Mouse (Mus musculus): ENCODE data around the gene Gm45021. TPM values are rescaled to one million over a fixed set of nuclear protein-coding genes. Genes with fewer than 3 reads are reported as not detected.

Gene Gm45021
- not detected in 2 replicates for polyA plus RNA-seq (2014; fragmentation: Nextera tagmentation; extraction: Ambion mirVana)

GRCm38 (mm10) chr6:48589194-48589750, at the start of gene Gm45021:
TSS of gene Gm45021 (plus strand) at chr6:48589610.
- no peak within 1 kb of the TSS for H3K27ac ChIP-seq (ENCODE audit: low read depth, low read length)
- no peak within 1 kb of the TSS for H3K9ac ChIP-seq (ENCODE audit: low read depth, low read length)
- H3K4me3 ChIP-seq (ENCODE audit: low read depth, low read length), result no peak within 1 kb of the TSS
- 70% methylated on average over 6 of the region's 6 CpGs for WGBS
- no peaks in the 10 kb centered on the region for H3K36me3 ChIP-seq (ENCODE audit: control insufficient read depth, insufficient read depth, low read length)
- H3K4me1 ChIP-seq (replicated peaks; ENCODE audit: control insufficient read depth, insufficient read depth, low read length), result 0 out of 2 replicates have a peak, but pooled peaks cover 2% of the 10 kb centered on the region
- H3K27me3 ChIP-seq (ENCODE audit: control insufficient read depth, insufficient read depth, low read length), result no peaks in the 10 kb centered on the region
- ATAC-seq (ENCODE audit: low FRiP score), result no peak
- H3K4me2 ChIP-seq (replicated peaks; ENCODE audit: low read depth, low read length), result no peak within 1 kb of the TSS
- DNase-seq (ENCODE audit: low spot score), result no peak
- no peaks in the 10 kb centered on the region for H3K9me3 ChIP-seq (ENCODE audit: control insufficient read depth, low read length)

GRCm38 (mm10) chr6:48539860-48540259, 49.5 kb upstream of the Gm45021 start:
- Histone ChIP-seq H3K4me2 (replicated peaks; ENCODE audit: low read depth, low read length) (no peak overlapping the region), H3K27ac (ENCODE audit: low read depth, low read length) (no peak overlapping the region)
- WGBS, result 67% methylated on average over 5 of the region's 5 CpGs

DNA sequence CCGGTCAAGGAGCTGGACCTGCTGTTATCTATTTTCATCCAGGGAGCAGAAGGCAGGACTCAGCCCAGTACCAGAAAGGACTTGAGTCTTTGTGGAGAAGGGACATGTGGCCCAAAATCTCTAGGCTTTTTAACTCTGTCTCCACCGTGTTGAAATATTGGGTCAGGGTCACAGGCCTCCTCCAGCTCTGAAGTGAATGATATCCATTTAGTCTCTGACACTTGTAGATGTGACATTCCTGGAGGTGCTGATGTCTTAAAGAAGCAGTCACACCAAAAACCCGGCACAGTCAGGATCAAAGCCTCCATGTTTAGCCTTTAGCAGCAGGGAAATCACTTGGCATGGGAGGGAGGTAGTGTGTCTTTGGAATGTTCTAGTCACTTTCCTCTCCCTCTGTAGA, 48.7 kb upstream of the Gm45021 start:
- Histone ChIP-seq H3K36me3 (ENCODE audit: control insufficient read depth, insufficient read depth, low read length) (no peaks in the 10 kb centered on the region), H3K4me1 (replicated peaks; ENCODE audit: control insufficient read depth, insufficient read depth, low read length) (peaks cover 4% of the 10 kb centered on the region), H3K27me3 (ENCODE audit: control insufficient read depth, insufficient read depth, low read length) (no peaks in the 10 kb centered on the region), H3K9ac (ENCODE audit: low read depth, low read length) (no peak overlapping the region), H3K27ac (ENCODE audit: low read depth, low read length) (no peak overlapping the region), H3K4me2 (replicated peaks; ENCODE audit: low read depth, low read length) (no peak overlapping the region), H3K4me3 (ENCODE audit: low read depth, low read length) (no peak overlapping the region), H3K9me3 (ENCODE audit: control insufficient read depth, low read length) (no peaks in the 10 kb centered on the region)
- ATAC-seq (ENCODE audit: low FRiP score) (no peak), DNase-seq (ENCODE audit: low spot score) (no peak)
- WGBS, result 65% methylated on average over 3 of the region's 3 CpGs

More at GRCm38 (mm10) chr6:48539860-48540259, 49.5 kb upstream of the Gm45021 start:
- Histone ChIP-seq H3K9ac (ENCODE audit: low read depth, low read length) (no peak overlapping the region), H3K9me3 (ENCODE audit: control insufficient read depth, low read length) (no peaks in the 10 kb centered on the region), H3K4me1 (replicated peaks; ENCODE audit: control insufficient read depth, insufficient read depth, low read length) (peaks cover 4% of the 10 kb centered on the region), H3K4me3 (ENCODE audit: low read depth, low read length) (no peak overlapping the region), H3K36me3 (ENCODE audit: control insufficient read depth, insufficient read depth, low read length) (no peaks in the 10 kb centered on the region), H3K27me3 (ENCODE audit: control insufficient read depth, insufficient read depth, low read length) (no peaks in the 10 kb centered on the region)
- ATAC-seq (ENCODE audit: low FRiP score) (no peak), DNase-seq (ENCODE audit: low spot score) (no peak)

DNA sequence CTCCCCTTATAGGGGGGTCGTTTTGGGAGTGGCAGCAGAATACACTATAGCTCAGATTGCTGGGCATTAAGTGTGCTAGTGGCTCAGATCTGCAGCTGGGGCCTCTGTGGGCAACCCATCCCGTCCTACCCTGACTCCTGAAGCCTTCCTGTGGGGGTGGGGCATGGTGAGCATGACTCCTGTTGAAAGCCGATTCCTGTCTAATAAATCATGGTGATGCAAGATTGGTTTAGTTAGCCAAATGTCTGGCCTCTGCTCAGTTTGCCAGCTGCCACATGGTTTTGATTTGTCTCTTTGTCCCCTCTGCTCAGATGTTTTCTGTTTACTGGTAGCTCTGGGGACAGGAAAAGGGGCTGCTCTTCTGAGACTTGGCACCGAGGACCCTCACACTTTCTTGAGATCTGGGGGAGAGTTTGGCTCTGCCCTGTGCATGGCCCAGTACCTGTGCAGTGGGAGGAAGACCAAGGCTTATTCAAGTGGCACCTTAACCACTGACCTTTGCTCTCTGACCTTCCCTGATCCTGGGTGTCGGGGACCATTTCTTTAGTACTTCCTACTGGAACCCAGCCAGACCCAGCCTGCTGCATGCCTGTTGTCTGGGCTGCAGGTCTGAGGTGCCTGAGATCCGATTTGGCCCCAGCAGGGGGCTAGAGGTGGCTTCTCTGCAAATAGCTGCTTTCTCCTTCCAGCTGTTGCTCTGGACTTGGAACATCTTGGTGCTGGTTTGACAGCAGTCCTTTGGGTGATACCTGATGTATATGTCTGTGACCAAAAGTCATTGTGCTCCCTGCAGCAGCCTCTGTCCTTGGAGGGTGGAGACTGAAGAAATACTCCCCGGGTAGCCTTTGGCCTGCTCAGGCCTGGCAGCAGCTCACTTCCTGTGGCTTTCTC, 47.6 kb upstream of the Gm45021 start:
- no peak overlapping the region for H3K27ac ChIP-seq (ENCODE audit: low read depth, low read length)
- H3K27me3 ChIP-seq (ENCODE audit: control insufficient read depth, insufficient read depth, low read length), result no peaks in the 10 kb centered on the region
- H3K4me2 ChIP-seq (replicated peaks; ENCODE audit: low read depth, low read length), result no peak overlapping the region
- no peak for ATAC-seq (ENCODE audit: low FRiP score)
- no peaks in the 10 kb centered on the region for H3K9me3 ChIP-seq (ENCODE audit: control insufficient read depth, low read length)
- 50% methylated on average over 7 of the region's 7 CpGs for WGBS
- H3K4me1 ChIP-seq (replicated peaks; ENCODE audit: control insufficient read depth, insufficient read depth, low read length), result peaks cover 4% of the 10 kb centered on the region
- no peak overlapping the region for H3K9ac ChIP-seq (ENCODE audit: low read depth, low read length)
- H3K36me3 ChIP-seq (ENCODE audit: control insufficient read depth, insufficient read depth, low read length), result no peaks in the 10 kb centered on the region
- no peak overlapping the region for H3K4me3 ChIP-seq (ENCODE audit: low read depth, low read length)
- no peak for DNase-seq (ENCODE audit: low spot score)

DNA sequence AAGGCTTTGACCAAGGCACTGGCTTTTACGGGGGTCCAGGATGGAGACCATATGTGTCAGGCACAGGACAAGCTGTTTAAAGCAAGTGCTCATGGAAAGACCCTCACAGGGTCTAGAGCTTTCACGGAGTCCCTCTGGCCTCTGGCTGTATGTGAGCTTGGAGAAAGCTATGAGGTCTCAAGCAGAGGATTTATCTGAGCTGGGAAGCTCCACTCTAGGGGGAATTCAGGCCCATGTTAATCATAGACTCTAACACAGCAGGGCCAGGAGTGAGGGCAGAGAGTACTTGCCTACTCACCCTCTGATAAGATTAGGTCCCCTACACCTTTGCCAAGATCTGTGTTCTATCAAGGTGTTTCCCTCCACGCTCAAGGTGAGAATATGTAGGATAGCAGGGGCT, 46.8 kb upstream of the Gm45021 start:
- 88% methylated on average over 3 of the region's 3 CpGs for WGBS
- H3K27ac ChIP-seq (ENCODE audit: low read depth, low read length), result no peak overlapping the region

DNA sequence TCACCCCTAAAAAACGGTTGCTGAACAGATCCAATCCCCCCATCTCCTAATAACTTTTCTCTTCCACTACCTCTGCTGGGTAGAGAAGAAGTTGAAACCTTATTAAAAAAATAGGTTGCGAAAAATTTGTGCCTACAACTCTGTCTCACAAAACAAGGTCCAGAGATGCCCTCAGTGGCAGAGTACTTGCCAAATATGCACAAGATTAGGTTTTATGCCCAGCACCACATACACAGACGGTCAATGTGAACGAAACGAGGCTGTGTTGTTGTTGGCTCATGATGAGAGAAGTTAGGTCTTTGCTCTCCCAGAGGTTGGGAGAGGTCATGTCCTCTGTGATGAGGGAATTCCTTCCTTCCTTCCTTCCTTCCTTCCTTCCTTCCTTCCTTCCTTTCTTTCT, 44.2 kb upstream of the Gm45021 start:
- DNase-seq (ENCODE audit: low spot score) (no peak), ATAC-seq (ENCODE audit: low FRiP score) (no peak)
- Histone ChIP-seq H3K9me3 (ENCODE audit: control insufficient read depth, low read length) (no peaks in the 10 kb centered on the region), H3K27me3 (ENCODE audit: control insufficient read depth, insufficient read depth, low read length) (no peaks in the 10 kb centered on the region), H3K4me2 (replicated peaks; ENCODE audit: low read depth, low read length) (no peak overlapping the region), H3K4me3 (ENCODE audit: low read depth, low read length) (no peak overlapping the region), H3K4me1 (replicated peaks; ENCODE audit: control insufficient read depth, insufficient read depth, low read length) (no peaks in the 10 kb centered on the region), H3K27ac (ENCODE audit: low read depth, low read length) (no peak overlapping the region), H3K36me3 (ENCODE audit: control insufficient read depth, insufficient read depth, low read length) (no peaks in the 10 kb centered on the region), H3K9ac (ENCODE audit: low read depth, low read length) (no peak overlapping the region)
- 78% methylated on average over 5 of the region's 5 CpGs for WGBS

More for the DNA sequence above, 46.8 kb upstream of the Gm45021 start:
- H3K4me2 ChIP-seq (replicated peaks; ENCODE audit: low read depth, low read length), result no peak overlapping the region
- ATAC-seq (ENCODE audit: low FRiP score) (no peak), DNase-seq (ENCODE audit: low spot score) (no peak)
- H3K27me3 ChIP-seq (ENCODE audit: control insufficient read depth, insufficient read depth, low read length), result no peaks in the 10 kb centered on the region
- no peaks in the 10 kb centered on the region for H3K9me3 ChIP-seq (ENCODE audit: control insufficient read depth, low read length)
- H3K4me1 ChIP-seq (replicated peaks; ENCODE audit: control insufficient read depth, insufficient read depth, low read length), result peaks cover 4% of the 10 kb centered on the region
- H3K9ac ChIP-seq (ENCODE audit: low read depth, low read length), result no peak overlapping the region
- no peak overlapping the region for H3K4me3 ChIP-seq (ENCODE audit: low read depth, low read length)
- H3K36me3 ChIP-seq (ENCODE audit: control insufficient read depth, insufficient read depth, low read length), result no peaks in the 10 kb centered on the region

- WGBS, result 43% methylated on average over 1 of the region's 1 CpGs
- ATAC-seq (ENCODE audit: low FRiP score) (no peak), DNase-seq (ENCODE audit: low spot score) (peak; percentile 62)
- Histone ChIP-seq H3K4me2 (replicated peaks; ENCODE audit: low read depth, low read length) (no peak overlapping the region), H3K27me3 (ENCODE audit: control insufficient read depth, insufficient read depth, low read length) (no peaks in the 10 kb centered on the region), H3K36me3 (ENCODE audit: control insufficient read depth, insufficient read depth, low read length) (no peaks in the 10 kb centered on the region), H3K9ac (ENCODE audit: low read depth, low read length) (no peak overlapping the region), H3K4me1 (replicated peaks; ENCODE audit: control insufficient read depth, insufficient read depth, low read length) (no peaks in the 10 kb centered on the region), H3K27ac (ENCODE audit: low read depth, low read length) (no peak overlapping the region), H3K4me3 (ENCODE audit: low read depth, low read length) (no peak overlapping the region), H3K9me3 (ENCODE audit: control insufficient read depth, low read length) (no peaks in the 10 kb centered on the region)
These were observed 43.1 kb upstream of the Gm45021 start for GRCm38 (mm10) chr6:48546271-48546670.

DNA sequence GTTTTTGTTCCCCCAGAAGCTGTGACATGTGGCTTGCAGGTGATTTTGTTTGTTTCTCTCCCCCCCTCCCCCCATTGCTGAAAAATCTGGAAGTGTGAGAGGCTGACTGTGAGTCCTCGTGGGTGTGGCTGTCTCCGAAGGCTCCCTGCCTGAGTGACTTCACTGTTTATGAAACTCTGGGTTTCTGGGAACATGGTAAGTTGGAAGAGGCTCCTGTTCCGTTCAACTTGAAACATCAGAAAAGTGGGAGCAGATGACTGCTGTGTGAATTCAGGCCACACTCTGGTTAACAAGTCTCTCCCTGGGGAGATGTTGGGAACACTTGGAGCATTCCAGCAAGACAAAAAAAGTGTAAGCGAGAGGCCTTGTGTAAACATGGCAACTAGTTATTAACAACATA, 42.6 kb upstream of the Gm45021 start:
- H3K36me3 ChIP-seq (ENCODE audit: control insufficient read depth, insufficient read depth, low read length), result no peaks in the 10 kb centered on the region
- H3K27ac ChIP-seq (ENCODE audit: low read depth, low read length), result no peak overlapping the region
- no peaks in the 10 kb centered on the region for H3K9me3 ChIP-seq (ENCODE audit: control insufficient read depth, low read length)
- no peak overlapping the region for H3K4me3 ChIP-seq (ENCODE audit: low read depth, low read length)
- H3K4me1 ChIP-seq (replicated peaks; ENCODE audit: control insufficient read depth, insufficient read depth, low read length), result no peaks in the 10 kb centered on the region
- H3K4me2 ChIP-seq (replicated peaks; ENCODE audit: low read depth, low read length), result no peak overlapping the region
- 53% methylated on average over 4 of the region's 4 CpGs for WGBS
- no peak overlapping the region for H3K9ac ChIP-seq (ENCODE audit: low read depth, low read length)
- ATAC-seq (ENCODE audit: low FRiP score), result no peak
- no peak for DNase-seq (ENCODE audit: low spot score)
- H3K27me3 ChIP-seq (ENCODE audit: control insufficient read depth, insufficient read depth, low read length), result no peaks in the 10 kb centered on the region

DNA sequence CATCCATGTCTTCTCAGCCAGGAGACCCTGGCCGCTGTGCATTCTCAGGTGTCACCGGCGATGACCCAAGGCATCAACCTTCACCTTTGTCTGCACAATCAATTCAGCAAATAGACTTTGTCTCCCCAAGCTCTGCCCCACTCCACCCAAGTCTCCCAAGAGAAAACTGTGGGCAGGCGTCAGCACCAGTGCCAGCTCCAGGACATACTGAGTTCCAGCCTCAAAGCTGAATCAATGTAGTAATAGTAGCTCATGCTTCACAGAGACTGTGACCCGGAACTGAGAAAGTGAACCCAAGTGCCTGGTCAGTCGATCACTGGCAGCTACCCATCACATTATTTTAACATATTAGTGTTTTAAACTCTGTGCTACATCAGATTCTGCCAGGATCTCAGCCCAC, 41.1 kb upstream of the Gm45021 start:
- 89% methylated on average over 6 of the region's 6 CpGs for WGBS
- DNase-seq (ENCODE audit: low spot score) (no peak), ATAC-seq (ENCODE audit: low FRiP score) (no peak)
- no peaks in the 10 kb centered on the region for H3K9me3 ChIP-seq (ENCODE audit: control insufficient read depth, low read length)
- H3K36me3 ChIP-seq (ENCODE audit: control insufficient read depth, insufficient read depth, low read length), result no peaks in the 10 kb centered on the region
- no peak overlapping the region for H3K9ac ChIP-seq (ENCODE audit: low read depth, low read length)
- no peaks in the 10 kb centered on the region for H3K4me1 ChIP-seq (replicated peaks; ENCODE audit: control insufficient read depth, insufficient read depth, low read length)
- H3K4me2 ChIP-seq (replicated peaks; ENCODE audit: low read depth, low read length), result no peak overlapping the region
- no peak overlapping the region for H3K4me3 ChIP-seq (ENCODE audit: low read depth, low read length)
- H3K27me3 ChIP-seq (ENCODE audit: control insufficient read depth, insufficient read depth, low read length), result no peaks in the 10 kb centered on the region
- H3K27ac ChIP-seq (ENCODE audit: low read depth, low read length), result no peak overlapping the region

Data from hindbrain, embryonic 11.5 days (tissue).